Mouse (Mus musculus): ENCODE measurements at regions not wholly inside any gene's neighbourhood (a gene's known extent, or its start where the extent isn't known, plus 50 kb on each side); places are given as distances from the start of the nearest gene placed in this dataset.

GRCm38 (mm10) chr13:80951327-80951726, 68.1 kb downstream of the Arrdc3 start:
- TF ChIP-seq MAFK (IDR thresholded peaks at IDR 0.05; ENCODE audit: insufficient replicate concordance, low read length) (no peak), HCFC1 (IDR thresholded peaks at IDR 0.05; ENCODE audit: low read depth, low read length) (no peak), E2F4 (IDR thresholded peaks at IDR 0.05; ENCODE audit: insufficient replicate concordance, low read depth, low read length) (no peak), CTCF (conservative IDR thresholded peaks at IDR 0.05 in 1 of 2, IDR thresholded peaks at IDR 0.05 in 1 of 2; ENCODE audit: low read depth in 2 of 2, low read length in 2 of 2) (no peak), POLR2A (IDR thresholded peaks at IDR 0.05; ENCODE audit: low read depth, low read length) (no peak), JUND (conservative IDR thresholded peaks at IDR 0.05; ENCODE audit: low read depth, low read length) (no peak), TCF12 (IDR thresholded peaks at IDR 0.05; ENCODE audit: low read depth, low read length) (no peak), NRF1 (IDR thresholded peaks at IDR 0.05; ENCODE audit: low read depth, low read length) (no peak)

Data from CH12.LX (cell line).